Mouse (Mus musculus) lung, postnatal 4 days (tissue): ENCODE measurements around the gene Gm3015.
"Not testable (repeated sequence)": the region's sequence is repeated elsewhere in the genome, so short reads cannot be mapped to it uniquely, and the experiment has no call there.

Experiments
- DNase-seq, 2 experiments: peaks; one replicate each; pipeline ENCODE4 v3.0.0; 2021

Gene Gm3015

DNA sequence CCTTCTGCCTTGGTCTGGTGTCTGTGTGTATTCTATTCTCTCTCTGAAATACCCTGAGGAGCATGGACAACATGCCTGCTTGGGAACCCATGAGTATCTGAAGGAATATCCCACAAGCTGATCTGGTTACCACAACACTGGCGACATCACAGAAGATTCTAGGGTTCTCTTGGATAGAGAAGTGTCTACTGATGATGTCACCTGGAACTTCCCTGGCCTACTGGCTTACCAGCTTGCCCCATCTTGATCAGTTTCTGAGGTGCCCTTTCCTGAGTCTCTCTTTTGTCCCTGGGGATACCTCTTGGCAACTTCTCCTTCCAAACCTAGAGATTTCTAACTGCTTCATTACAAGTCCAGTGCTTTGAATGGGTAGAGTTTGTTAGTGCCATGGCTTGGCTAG lies at the start of gene Gm3015:
Gene Gm3015 (minus strand): TSS at position 101 of the 400 bp plus-strand sequence.
- not testable (repeated sequence) for DNase-seq

DNA sequence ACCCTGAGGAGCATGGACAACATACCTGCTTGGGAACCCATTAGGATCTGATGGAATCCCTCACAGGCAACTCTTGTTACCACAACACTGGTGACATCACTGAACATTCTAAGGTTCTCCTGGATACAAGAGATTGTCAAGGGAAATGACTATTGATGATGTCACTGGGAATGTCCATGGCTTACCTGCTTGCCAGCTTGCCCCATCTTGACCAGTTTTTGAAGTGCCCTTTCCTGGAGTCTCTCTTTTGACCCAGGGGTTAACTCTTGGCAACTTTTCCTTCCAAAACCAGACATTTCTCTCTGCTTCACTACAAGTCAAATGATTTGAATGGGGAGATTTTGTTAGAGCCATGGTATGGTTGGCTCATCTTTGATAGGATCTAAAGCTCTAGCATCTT lies 29.3 kb upstream of the Gm3015 start, which contains the start of gene Gm10377:
Gene Gm10377 (minus strand): TSS at position 101 of the 400 bp plus-strand sequence.
- not testable (repeated sequence) for DNase-seq
